Mouse (Mus musculus) lung, adult 2 months (tissue): ENCODE measurements at regions not wholly inside any gene's neighbourhood (a gene's known extent, or its start where the extent isn't known, plus 50 kb on each side); places are given as distances from the start of the nearest gene placed in this dataset.

ENCODE experiments used
- CTCF ChIP-seq: fragments of 200-500 bp; IDR thresholded peaks from 2 replicates; pipeline ENCODE4 v1.5.1; 2011; ENCODE audit warnings: mild to moderate bottlenecking, low read length, control low read depth; ENCODE audit not compliant: insufficient read depth
- POLR2A ChIP-seq: fragments of 200-500 bp; IDR thresholded peaks from 2 replicates; pipeline ENCODE4 v1.6.1; 2011; ENCODE audit warnings: low read depth, mild to moderate bottlenecking, control low read depth, low read length, borderline replicate concordance; ENCODE audit errors: extremely low read depth

- TF ChIP-seq POLR2A (no peak), CTCF (no peak)
These were observed 158.6 kb downstream of the Trim29 start for GRCm38 (mm10) chr9:43469215-43469614.
